Mouse (Mus musculus) heart, embryonic 13.5 days (tissue): ENCODE data around the gene Rptor. TPM values are rescaled to one million over a fixed set of nuclear protein-coding genes. Genes with fewer than 3 reads are reported as not detected.

Source experiments
- ATAC-seq: fragments of 200-750 bp; cut with Nextera tagmentation; 2 replicates; pipeline ENCODE4 v1.8.0; 2017; ENCODE audit warnings: moderate TSS enrichment; ENCODE audit not compliant: insufficient number of reproducible peaks, low FRiP score, low TSS enrichment; ENCODE audit errors: extremely low read depth
- H3K27ac ChIP-seq: fragments of 300-500 bp; sonication (generic); replicated peaks from 2 replicates; pipeline ENCODE4 v1.5.1; 2015; ENCODE audit warnings: moderate library complexity, mild to moderate bottlenecking, inconsistent platforms
- H3K27me3 ChIP-seq: fragments of 300-500 bp; sonication (generic); replicated peaks from 2 replicates; pipeline ENCODE4 v1.6.1; 2015; ENCODE audit warnings: mild to moderate bottlenecking, inconsistent platforms
- H3K36me3 ChIP-seq: fragments of 300-500 bp; sonication (generic); 2 replicates; pipeline ENCODE4 v1.6.1; 2015; ENCODE audit warnings: mild to moderate bottlenecking, inconsistent platforms
- H3K4me1 ChIP-seq: fragments of 300-500 bp; sonication (generic); 2 replicates; pipeline ENCODE4 v1.6.1; 2015; ENCODE audit warnings: inconsistent platforms
- H3K4me2 ChIP-seq: fragments of 300-500 bp; sonication (generic); 2 replicates; pipeline ENCODE4 v1.6.1; 2015; ENCODE audit warnings: inconsistent platforms, mild to moderate bottlenecking, moderate library complexity
- H3K4me3 ChIP-seq: fragments of 300-500 bp; sonication (generic); 2 replicates; pipeline ENCODE4 v1.5.1; 2015; ENCODE audit warnings: moderate library complexity, mild to moderate bottlenecking, inconsistent platforms
- H3K9ac ChIP-seq: fragments of 300-500 bp; sonication (generic); 2 replicates; pipeline ENCODE4 v1.6.1; 2015; ENCODE audit warnings: inconsistent platforms, mild to moderate bottlenecking, moderate library complexity
- H3K9me3 ChIP-seq: fragments of 300-500 bp; sonication (generic); 2 replicates; pipeline ENCODE4 v1.6.1; 2016; ENCODE audit warnings: inconsistent platforms
- WGBS: fragments of 180-500 bp; shearing (Covaris S2); methylation state at CpG from one replicate; pipeline ENCODE4 v1.1.7; 2015; ENCODE audit warnings: mixed read lengths; 5-methylcytosine and 5-hydroxymethylcytosine counted together
- polyA plus RNA-seq: library from polyadenylated mRNA; unstranded; fragments of >200 nt; fragmentation: Nextera tagmentation; extraction: Ambion mirVana; gene quantifications from 2 replicates; pipeline ENCODE4 v1.2.1, GENCODE M21; 2015

Rptor gene
- polyA plus RNA-seq, 1 experiment from 2014 or later, result 7.0 TPM

GRCm38 (mm10) chr11:119629072-119629471, 26.4 kb downstream of the Rptor start:
- Histone ChIP-seq H3K36me3 (no peaks in the 10 kb centered on the region), H3K4me3 (no peak overlapping the region), H3K4me2 (no peak overlapping the region), H3K9me3 (no peaks in the 10 kb centered on the region), H3K9ac (no peak overlapping the region), H3K27ac (no peak overlapping the region), H3K4me1 (peaks cover 37% of the 10 kb centered on the region), H3K27me3 (no peaks in the 10 kb centered on the region)
- ATAC-seq, result no peak
- 87% methylated on average over 3 of the region's 3 CpGs for WGBS

DNA sequence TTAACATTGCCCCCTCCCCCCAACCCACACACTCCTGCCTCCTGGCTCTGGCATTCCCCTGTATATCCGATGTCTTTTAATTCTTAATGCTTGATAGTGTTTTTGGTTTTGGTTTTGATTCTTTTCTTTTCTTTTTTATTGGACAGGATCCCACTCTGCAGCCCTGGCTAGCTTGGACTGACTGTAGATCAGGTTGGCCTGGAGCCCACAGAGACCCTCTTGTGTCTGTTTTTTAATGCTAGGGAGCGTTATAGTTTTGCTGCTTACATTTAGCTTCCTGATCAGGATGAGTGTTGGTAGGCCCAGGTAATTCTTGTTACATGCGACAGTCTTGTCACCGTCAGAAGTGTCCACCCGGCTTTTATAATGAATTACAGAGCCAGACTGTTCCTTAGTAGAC, 27.6 kb downstream of the Rptor start:
- Histone ChIP-seq H3K4me3 (no peak overlapping the region), H3K9me3 (no peaks in the 10 kb centered on the region), H3K27me3 (no peaks in the 10 kb centered on the region), H3K9ac (peak overlapping the region; percentile 19; the same call in 1 of the 2 replicates), H3K36me3 (no peaks in the 10 kb centered on the region), H3K4me2 (no peak overlapping the region), H3K27ac (no peak overlapping the region), H3K4me1 (peaks cover 24% of the 10 kb centered on the region)
- ATAC-seq, result no peak
- WGBS, result 80% methylated on average over 5 of the region's 5 CpGs

DNA sequence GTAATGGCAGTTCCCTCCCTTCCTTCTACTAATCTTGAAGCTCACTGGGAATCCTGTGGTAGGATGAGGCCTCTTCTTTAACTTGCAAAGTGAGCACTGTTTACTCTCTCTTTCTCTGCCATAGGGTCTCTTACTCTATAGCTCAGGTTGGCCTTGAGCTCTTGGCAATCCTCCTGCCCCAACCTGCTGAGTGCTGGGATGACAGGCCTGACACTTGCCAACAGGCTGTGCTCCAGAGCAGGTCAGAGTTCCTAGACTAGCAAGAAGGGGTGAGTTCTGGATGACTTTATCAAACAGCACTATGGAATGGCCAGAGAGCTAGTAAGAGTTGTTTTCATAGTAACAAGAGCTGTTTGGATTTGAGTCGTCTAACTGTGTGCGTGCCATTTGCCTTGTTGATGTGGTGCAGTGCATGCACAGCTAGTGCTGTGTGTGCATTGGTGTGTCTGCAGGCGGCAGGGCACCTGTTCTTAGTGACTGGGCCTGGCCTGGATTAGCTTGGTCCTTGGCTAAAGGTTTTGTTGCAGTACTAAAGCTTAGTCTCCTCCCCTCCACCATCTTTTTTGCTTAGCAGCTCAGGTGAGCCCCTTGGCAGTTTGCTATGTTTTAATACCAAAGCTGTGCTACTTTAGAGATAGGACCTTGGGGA, 28.6 kb downstream of the Rptor start:
- Histone ChIP-seq H3K9ac (no peak overlapping the region), H3K27me3 (no peaks in the 10 kb centered on the region), H3K9me3 (no peaks in the 10 kb centered on the region), H3K4me1 (peaks cover 18% of the 10 kb centered on the region), H3K4me3 (no peak overlapping the region), H3K4me2 (no peak overlapping the region), H3K36me3 (no peaks in the 10 kb centered on the region), H3K27ac (no peak overlapping the region)
- WGBS, result 46% methylated on average over 3 of the region's 3 CpGs
- ATAC-seq, result no peak

DNA sequence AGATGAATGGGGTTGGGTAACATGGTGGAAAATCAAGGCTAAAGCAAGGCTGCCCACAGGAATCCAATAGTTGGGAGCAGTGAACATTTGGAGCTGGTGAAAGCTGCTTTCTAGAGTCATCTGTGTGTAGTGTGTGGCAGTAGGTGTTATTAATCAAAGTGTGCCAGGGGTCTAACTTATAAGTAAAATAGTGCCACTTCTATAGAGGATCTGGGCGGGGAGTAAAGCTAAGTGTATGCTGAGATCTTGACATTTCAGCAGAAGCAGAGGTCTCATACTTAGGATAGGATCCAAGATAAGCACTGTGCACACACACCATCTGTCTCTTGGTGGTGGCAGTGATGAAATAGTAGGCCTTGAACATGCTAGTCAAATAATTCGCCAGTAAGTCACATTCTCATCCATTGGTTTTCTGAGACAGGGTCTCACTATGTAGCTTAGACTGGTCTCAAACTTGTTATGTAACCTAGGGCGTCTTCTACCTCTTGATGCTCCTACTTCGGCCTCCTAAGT, 33.7 kb downstream of the Rptor start:
- no peaks in the 10 kb centered on the region for H3K36me3 ChIP-seq
- no peak for ATAC-seq
- H3K27ac ChIP-seq, result no peak overlapping the region
- no peaks in the 10 kb centered on the region for H3K27me3 ChIP-seq
- H3K4me2 ChIP-seq, result no peak overlapping the region
- H3K9me3 ChIP-seq, result no peaks in the 10 kb centered on the region
- peaks cover 25% of the 10 kb centered on the region for H3K4me1 ChIP-seq
- H3K4me3 ChIP-seq, result no peak overlapping the region
- WGBS, result 85% methylated on average over 4 of the region's 4 CpGs
- H3K9ac ChIP-seq, result no peak overlapping the region

GRCm38 (mm10) chr11:119637519-119637918, 34.8 kb downstream of the Rptor start:
- H3K4me2 ChIP-seq, result no peak overlapping the region
- no peaks in the 10 kb centered on the region for H3K27me3 ChIP-seq
- no peaks in the 10 kb centered on the region for H3K36me3 ChIP-seq
- no peak overlapping the region for H3K27ac ChIP-seq
- ATAC-seq, result no peak
- no peak overlapping the region for H3K4me3 ChIP-seq
- peaks cover 23% of the 10 kb centered on the region for H3K4me1 ChIP-seq
- 70% methylated on average over 6 of the region's 6 CpGs for WGBS
- H3K9me3 ChIP-seq, result no peaks in the 10 kb centered on the region
- no peak overlapping the region for H3K9ac ChIP-seq

- Histone ChIP-seq H3K9me3 (no peaks in the 10 kb centered on the region), H3K27me3 (no peaks in the 10 kb centered on the region), H3K9ac (no peak overlapping the region), H3K4me2 (no peak overlapping the region), H3K27ac (no peak overlapping the region), H3K4me3 (no peak overlapping the region), H3K4me1 (peaks cover 42% of the 10 kb centered on the region), H3K36me3 (no peaks in the 10 kb centered on the region)
- 73% methylated on average over 9 of the region's 9 CpGs for WGBS
- no peak for ATAC-seq
Measured at GRCm38 (mm10) chr11:119640491-119640890, 37.8 kb downstream of the Rptor start.

DNA sequence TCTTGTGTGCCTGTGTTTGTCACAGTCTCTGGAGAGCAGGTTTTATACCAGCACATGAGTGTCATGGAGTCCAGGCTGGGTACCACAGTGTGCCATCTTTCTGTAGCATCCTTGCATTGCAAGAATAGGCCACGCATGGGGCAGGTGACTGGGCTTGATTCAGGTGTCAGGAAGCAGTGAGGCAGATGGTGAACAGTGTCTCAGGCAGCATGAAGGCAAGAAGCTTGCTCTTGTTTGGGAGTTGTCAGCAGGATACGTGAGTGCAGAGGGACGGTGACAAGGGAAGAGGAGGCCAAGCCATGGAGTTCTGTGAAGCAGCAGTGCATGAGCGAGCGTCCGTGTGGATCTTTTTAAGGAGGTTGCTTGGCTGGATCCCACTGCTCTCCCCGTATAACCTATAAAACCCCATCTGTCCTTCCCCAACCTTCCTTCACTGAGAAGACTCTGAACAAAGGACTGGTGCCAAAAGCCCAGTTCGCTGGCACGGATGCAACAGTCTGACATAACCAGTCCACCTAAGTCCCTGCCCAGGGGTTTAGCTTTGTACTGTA, 39.2 kb downstream of the Rptor start:
- Histone ChIP-seq H3K4me2 (no peak overlapping the region), H3K27ac (no peak overlapping the region), H3K27me3 (no peaks in the 10 kb centered on the region), H3K36me3 (no peaks in the 10 kb centered on the region), H3K4me3 (no peak overlapping the region), H3K9me3 (no peaks in the 10 kb centered on the region), H3K4me1 (peaks cover 33% of the 10 kb centered on the region), H3K9ac (no peak overlapping the region)
- no peak for ATAC-seq
- WGBS, result 81% methylated on average over 9 of the region's 9 CpGs

GRCm38 (mm10) chr11:119643347-119643746, 40.6 kb downstream of the Rptor start:
- 70% methylated on average over 7 of the region's 7 CpGs for WGBS
- no peak for ATAC-seq
- H3K4me2 ChIP-seq, result no peak overlapping the region

GRCm38 (mm10) chr11:119644140-119644539, 41.4 kb downstream of the Rptor start:
- Histone ChIP-seq H3K4me2 (no peak overlapping the region), H3K9ac (0 out of 2 replicates have a peak overlapping the region, but pooled peaks have one; percentile 19), H3K27me3 (no peaks in the 10 kb centered on the region), H3K4me1 (peaks cover 38% of the 10 kb centered on the region), H3K9me3 (no peaks in the 10 kb centered on the region), H3K4me3 (no peak overlapping the region), H3K27ac (no peak overlapping the region), H3K36me3 (no peaks in the 10 kb centered on the region)
- ATAC-seq, result no peak
- WGBS, result 29% methylated on average over 7 of the region's 7 CpGs

More at GRCm38 (mm10) chr11:119643347-119643746, 40.6 kb downstream of the Rptor start:
- Histone ChIP-seq H3K4me1 (peaks cover 33% of the 10 kb centered on the region), H3K27ac (no peak overlapping the region), H3K27me3 (no peaks in the 10 kb centered on the region), H3K9me3 (no peaks in the 10 kb centered on the region), H3K9ac (no peak overlapping the region), H3K36me3 (no peaks in the 10 kb centered on the region), H3K4me3 (no peak overlapping the region)

DNA sequence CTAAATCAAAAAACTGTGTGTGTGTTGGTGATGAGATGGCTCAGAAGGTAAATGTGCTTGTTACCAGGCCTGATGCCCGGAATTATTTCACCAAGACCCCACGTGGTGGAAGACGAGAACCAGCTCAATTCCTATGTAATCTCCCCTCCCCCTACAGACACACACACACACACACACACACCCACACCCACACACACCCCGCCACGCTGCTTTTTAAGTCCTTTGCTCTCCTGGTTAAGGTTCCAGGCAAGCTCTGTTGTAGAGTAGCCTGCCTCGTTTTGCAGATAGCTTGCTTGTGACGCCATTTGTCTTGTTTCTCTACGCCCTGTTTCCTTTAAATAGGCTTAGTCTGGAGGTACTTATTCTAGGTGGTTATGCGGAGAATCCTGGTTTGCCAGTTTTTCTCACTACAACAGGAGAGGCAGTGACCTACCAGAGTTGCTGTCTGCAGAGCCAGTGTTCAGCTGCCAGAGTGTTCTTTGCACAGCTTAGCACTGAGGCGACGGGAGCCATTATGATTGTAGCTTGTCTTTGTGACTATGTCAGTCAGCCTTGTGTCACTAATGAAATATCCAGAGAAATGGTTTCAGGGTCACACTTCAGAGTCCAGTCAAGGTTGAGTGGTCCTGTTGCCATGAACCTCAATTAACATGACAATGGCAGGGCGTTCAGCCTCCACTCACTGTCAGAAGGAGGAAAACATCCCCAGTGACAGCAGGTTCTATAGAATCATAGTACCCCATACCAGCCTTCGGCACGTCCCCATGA, 42.1 kb downstream of the Rptor start:
- H3K4me2 ChIP-seq, result no peak overlapping the region
- H3K4me1 ChIP-seq, result peaks cover 42% of the 10 kb centered on the region
- no peak overlapping the region for H3K4me3 ChIP-seq
- no peak overlapping the region for H3K27ac ChIP-seq
- no peaks in the 10 kb centered on the region for H3K27me3 ChIP-seq
- H3K36me3 ChIP-seq, result no peaks in the 10 kb centered on the region
- no peaks in the 10 kb centered on the region for H3K9me3 ChIP-seq
- WGBS, result 75% methylated on average over 14 of the region's 14 CpGs
- no peak overlapping the region for H3K9ac ChIP-seq
- no peak for ATAC-seq

- no peaks in the 10 kb centered on the region for H3K36me3 ChIP-seq
- H3K9me3 ChIP-seq, result no peaks in the 10 kb centered on the region
- H3K27ac ChIP-seq, result no peak overlapping the region
- H3K9ac ChIP-seq, result no peak overlapping the region
- H3K4me3 ChIP-seq, result no peak overlapping the region
- H3K27me3 ChIP-seq, result no peaks in the 10 kb centered on the region
- no peak for ATAC-seq
- peaks cover 17% of the 10 kb centered on the region for H3K4me1 ChIP-seq
- H3K4me2 ChIP-seq, result no peak overlapping the region
Measured at GRCm38 (mm10) chr11:119650456-119650855, 47.8 kb downstream of the Rptor start.
